Mouse (Mus musculus) embryonic facial prominence, embryonic 13.5 days (tissue): ENCODE measurements around the gene Abcc10. TPM values are rescaled to one million over a fixed set of nuclear protein-coding genes. Genes with fewer than 3 reads are reported as not detected.
A peak's percentile ranks its signal among the peaks of the same experiment; 100 is the strongest.

Source experiments
- ATAC-seq: fragments of 200-750 bp; cut with Nextera tagmentation; 2 replicates; pipeline ENCODE4 v1.8.0; 2017; ENCODE audit warnings: low read depth; ENCODE audit not compliant: insufficient number of reproducible peaks, insufficient read depth, low FRiP score, low TSS enrichment
- H3K27ac ChIP-seq: fragments of 300-500 bp; sonication (generic); 2 replicates; pipeline ENCODE4 v1.5.1; 2015; ENCODE audit warnings: moderate library complexity, mild to moderate bottlenecking, inconsistent platforms
- H3K27me3 ChIP-seq: fragments of 300-500 bp; sonication (generic); 2 replicates; pipeline ENCODE4 v1.6.1; 2015; ENCODE audit warnings: mild to moderate bottlenecking, inconsistent platforms
- H3K36me3 ChIP-seq: fragments of 300-500 bp; sonication (generic); 2 replicates; pipeline ENCODE4 v1.6.1; 2015; ENCODE audit warnings: mild to moderate bottlenecking, inconsistent platforms
- H3K4me1 ChIP-seq: fragments of 300-500 bp; sonication (generic); 2 replicates; pipeline ENCODE4 v1.6.1; 2015; ENCODE audit warnings: inconsistent platforms
- H3K4me2 ChIP-seq: fragments of 300-500 bp; sonication (generic); 2 replicates; pipeline ENCODE4 v1.6.1; 2015; ENCODE audit warnings: moderate library complexity, mild to moderate bottlenecking, inconsistent platforms
- H3K4me3 ChIP-seq: fragments of 300-500 bp; sonication (generic); 2 replicates; pipeline ENCODE4 v1.5.1; 2015; ENCODE audit warnings: mild to moderate bottlenecking, inconsistent platforms
- H3K9ac ChIP-seq: fragments of 300-500 bp; sonication (generic); 2 replicates; pipeline ENCODE4 v1.6.1; 2015; ENCODE audit warnings: mild to moderate bottlenecking, inconsistent platforms
- H3K9me3 ChIP-seq: fragments of 300-500 bp; sonication (generic); 2 replicates; pipeline ENCODE4 v1.6.1; 2016; ENCODE audit warnings: inconsistent platforms
- WGBS: fragments of 180-500 bp; shearing (Covaris S2); methylation state at CpG from one replicate; pipeline ENCODE4 v1.1.7; 2015; ENCODE audit warnings: mixed read lengths; 5-methylcytosine and 5-hydroxymethylcytosine counted together
- polyA plus RNA-seq: library from polyadenylated mRNA; unstranded; fragments of >200 nt; fragmentation: Nextera tagmentation; extraction: Ambion mirVana; gene quantifications from 2 replicates; pipeline ENCODE4 v1.2.1, GENCODE M21; 2015

Abcc10 gene
- polyA plus RNA-seq, 1 experiment from 2014 or later, result 6.1 TPM

- no peaks in the 10 kb centered on the region for H3K9me3 ChIP-seq
- H3K4me1 ChIP-seq, result peaks cover 21% of the 10 kb centered on the region
- peak overlapping the region; percentile 71 for H3K4me3 ChIP-seq
- under 1% methylated on average over 53 of the region's 54 CpGs for WGBS
- H3K27ac ChIP-seq, result no peak overlapping the region
- H3K27me3 ChIP-seq, result peaks cover 27% of the 10 kb centered on the region
- peak overlapping the region; percentile 100 for H3K4me2 ChIP-seq
- H3K9ac ChIP-seq, result peak overlapping the region; percentile 74
- 0 out of 2 replicates have a peak, but pooled peaks have one; percentile 1 for ATAC-seq
- H3K36me3 ChIP-seq, result peaks cover 67% of the 10 kb centered on the region
Measured at GRCm38 (mm10) chr17:46254106-46254505, 74.0 kb downstream of the Abcc10 start.

- peak; percentile 79 for ATAC-seq
- H3K27me3 ChIP-seq, result peaks cover 27% of the 10 kb centered on the region
- H3K9ac ChIP-seq, result peak within 1 kb of the TSS; percentile 74
- H3K4me2 ChIP-seq, result peak within 1 kb of the TSS; percentile 100
- peaks cover 63% of the 10 kb centered on the region for H3K36me3 ChIP-seq
- WGBS, result 2% methylated on average over 45 of the region's 48 CpGs
- no peaks in the 10 kb centered on the region for H3K9me3 ChIP-seq
- H3K27ac ChIP-seq, result no peak within 1 kb of the TSS
- peak within 1 kb of the TSS; percentile 71 for H3K4me3 ChIP-seq
- peaks cover 26% of the 10 kb centered on the region for H3K4me1 ChIP-seq
Measured at GRCm38 (mm10) chr17:46253452-46254084, 74.6 kb downstream of the Abcc10 start, which contains the start of gene Lrrc73. Gene Lrrc73 (plus strand): TSS chr17:46253531.

Other genes with a start within 250 kb of the Abcc10 start
- gene Mrps18a, start 217.4 kb downstream of the Abcc10 start, polyA plus RNA-seq, result 126 and 152 TPM in 2 replicates
- gene Rsph9, start 184.1 kb downstream of the Abcc10 start, polyA plus RNA-seq, result 10.6 and 11.7 TPM in 2 replicates
- 32.7 and 36.9 TPM in 2 replicates for gene Mad2l1bp, start 174.8 kb downstream of the Abcc10 start, polyA plus RNA-seq
- 45.4 and 49.0 TPM in 2 replicates for gene Gtpbp2, start 167.3 kb downstream of the Abcc10 start, polyA plus RNA-seq
- gene Polh, start 125.7 kb downstream of the Abcc10 start, polyA plus RNA-seq, result 20.4 and 24.4 TPM in 2 replicates
- gene Xpo5, start 125.6 kb downstream of the Abcc10 start, polyA plus RNA-seq, result 43.6 and 43.8 TPM in 2 replicates
- 103 and 104 TPM in 2 replicates for gene Polr1c, start 80.3 kb downstream of the Abcc10 start, polyA plus RNA-seq
- 82.8 and 95.7 TPM in 2 replicates for gene Yipf3, start 80.3 kb downstream of the Abcc10 start, polyA plus RNA-seq
- gene Lrrc73, start 74.8 kb downstream of the Abcc10 start, polyA plus RNA-seq, result 1.4 and 1.9 TPM in 2 replicates
- gene Tjap1, start 45.3 kb downstream of the Abcc10 start, polyA plus RNA-seq, result 55.6 and 57.9 TPM in 2 replicates
- gene Dlk2, start 30.9 kb downstream of the Abcc10 start, polyA plus RNA-seq, result 7.8 and 8.6 TPM in 2 replicates
- gene Zfp318, start 55.4 kb upstream of the Abcc10 start, polyA plus RNA-seq, result 11.4 and 13.4 TPM in 2 replicates
- 1.1 and 3.3 TPM in 2 replicates for gene Crip3, start 100.6 kb upstream of the Abcc10 start, polyA plus RNA-seq
- not detected in 2 replicates for gene Slc22a7, start 110.1 kb upstream of the Abcc10 start, polyA plus RNA-seq
- 0.14 and 0.27 TPM in 2 replicates for gene Ttbk1, start 159.3 kb upstream of the Abcc10 start, polyA plus RNA-seq
- gene Dnph1, start 168.4 kb upstream of the Abcc10 start, polyA plus RNA-seq, result 60.8 and 63.5 TPM in 2 replicates
- 10.7 and 11.4 TPM in 2 replicates for gene Cul9, start 218.0 kb upstream of the Abcc10 start, polyA plus RNA-seq
- gene Srf, start 227.8 kb upstream of the Abcc10 start, polyA plus RNA-seq, result 6.3 and 8.9 TPM in 2 replicates